Mouse (Mus musculus) thymus, adult 2 months (tissue): ENCODE results near the gene Avil. TPM values are rescaled to one million over a fixed set of nuclear protein-coding genes. Genes with fewer than 3 reads are reported as not detected.

Experiments
- DNase-seq: peaks from one replicate; pipeline ENCODE4 v3.0.0; 2021
- H3K27ac ChIP-seq: fragments of 200-500 bp; 2 replicates; pipeline ENCODE4 v1.5.1; 2012; ENCODE audit warnings: low read length, control low read depth; ENCODE audit not compliant: control insufficient read depth, insufficient read depth
- H3K27me3 ChIP-seq: fragments of 200-500 bp; 2 replicates; pipeline ENCODE4 v1.6.1; 2012; ENCODE audit warnings: mild to moderate bottlenecking, low read length, moderate library complexity, mixed read lengths; ENCODE audit not compliant: control insufficient read depth, insufficient read depth
- H3K36me3 ChIP-seq: fragments of 200-500 bp; 2 replicates; pipeline ENCODE4 v1.6.1; 2012; ENCODE audit warnings: mild to moderate bottlenecking, low read length, moderate library complexity; ENCODE audit not compliant: control insufficient read depth, insufficient read depth
- H3K4me1 ChIP-seq: fragments of 200-500 bp; replicated peaks from 2 replicates; pipeline ENCODE4 v1.6.1; 2012; ENCODE audit warnings: low read length; ENCODE audit not compliant: control insufficient read depth, insufficient read depth
- H3K4me3 ChIP-seq: fragments of 200-500 bp; 2 replicates; pipeline ENCODE4 v1.5.1; 2012; ENCODE audit warnings: mild to moderate bottlenecking, low read length, control low read depth, moderate library complexity; ENCODE audit not compliant: control insufficient read depth, insufficient read depth
- CTCF ChIP-seq: fragments of 200-500 bp; IDR thresholded peaks from 2 replicates; pipeline ENCODE4 v1.5.1; 2012; ENCODE audit warnings: mild to moderate bottlenecking, control low read depth, low read length, moderate library complexity, borderline replicate concordance; ENCODE audit not compliant: control insufficient read depth, poor library complexity, insufficient read depth; ENCODE audit errors: extremely low read depth
- POLR2A ChIP-seq: fragments of 200-500 bp; IDR thresholded peaks from 2 replicates; pipeline ENCODE4 v1.6.1; 2012; ENCODE audit warnings: mild to moderate bottlenecking, low read length, control low read depth, moderate library complexity; ENCODE audit not compliant: control insufficient read depth, poor library complexity, insufficient read depth; ENCODE audit errors: extremely low read depth
- WGBS: fragments of 180-500 bp; shearing (Covaris S2); methylation state at CpG from one replicate; pipeline ENCODE4 v1.1.7; 2018; 5-methylcytosine and 5-hydroxymethylcytosine counted together
- polyA plus RNA-seq: library from polyadenylated mRNA; depleted of rRNA; stranded (reverse); fragments of >200 nt; gene quantifications from 2 replicates; pipeline ENCODE4 v1.2.3, GENCODE M21; 2012

The Avil gene
- polyA plus RNA-seq, 1 experiment: 0.97 TPM

DNA sequence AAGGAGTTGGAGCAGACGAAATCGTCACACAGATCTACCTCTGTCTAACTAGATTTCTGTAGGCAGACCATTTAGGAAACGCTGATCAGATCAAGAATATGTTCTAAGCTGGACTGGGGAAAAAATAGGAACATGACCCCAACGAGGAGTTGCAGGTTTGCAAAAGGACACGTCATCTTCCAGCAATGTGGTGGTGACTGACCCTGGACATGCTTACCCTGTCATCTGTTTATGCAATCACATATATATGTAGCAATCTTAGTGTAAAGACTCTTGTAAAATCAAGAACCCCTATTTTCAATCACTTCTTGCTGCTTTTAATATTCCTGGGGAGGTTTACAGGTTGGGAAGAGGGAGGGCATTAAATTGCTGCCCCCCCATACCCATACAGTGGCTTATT is 62.0 kb downstream of the Avil start:
- Histone ChIP-seq H3K4me3 (no peak overlapping the region), H3K27me3 (peaks cover 2% of the 10 kb centered on the region), H3K4me1 (peaks cover 23% of the 10 kb centered on the region), H3K27ac (no peak overlapping the region), H3K36me3 (peaks cover 17% of the 10 kb centered on the region)
- WGBS: 82% methylated on average over 5 of the region's 5 CpGs
- TF ChIP-seq CTCF (no peak), POLR2A (no peak)
- DNase-seq: no peak

DNA sequence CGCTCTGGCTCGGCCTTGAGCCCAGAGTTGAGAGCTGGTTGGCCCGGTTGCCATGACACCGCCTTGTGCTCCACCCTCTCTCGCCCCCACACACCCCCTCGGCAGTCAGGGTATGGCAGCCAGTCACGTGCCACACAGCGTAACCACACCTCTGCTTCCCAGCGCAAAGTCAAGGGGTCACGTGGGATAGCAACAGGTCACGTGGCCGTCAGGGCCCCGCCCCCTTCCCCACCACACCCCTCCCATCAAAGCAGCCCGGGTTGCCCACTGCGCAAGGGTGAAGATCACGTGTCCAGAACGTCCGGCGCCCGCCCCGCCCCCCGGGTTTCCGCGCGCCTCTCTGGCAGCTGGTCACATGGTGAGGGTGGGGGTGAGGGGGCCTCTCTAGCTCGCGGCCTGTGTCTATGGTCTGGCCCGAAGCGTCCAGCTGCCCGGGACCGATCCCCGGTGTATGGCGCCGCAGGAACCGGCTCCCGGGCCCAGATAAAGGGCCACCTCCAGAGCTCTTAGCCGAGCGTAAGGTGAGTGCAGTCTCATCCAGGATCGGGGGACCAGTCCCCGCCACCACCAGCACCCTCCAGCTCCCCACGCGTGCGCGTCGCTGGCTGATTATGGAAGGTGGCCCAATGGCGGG is 62.8 kb downstream of the Avil start, which contains the start of gene Cdk4:
Gene Cdk4, plus strand, starts transcription at position 296 of the 634 bp plus-strand sequence.
- peaks cover 2% of the 10 kb centered on the region for H3K27me3 ChIP-seq
- peaks cover 22% of the 10 kb centered on the region for H3K4me1 ChIP-seq
- H3K36me3 ChIP-seq: peaks cover 17% of the 10 kb centered on the region
- peak within 1 kb of the TSS; percentile 1; the same call in 1 of the 2 replicates for H3K27ac ChIP-seq
- peak; percentile 96 for DNase-seq
- H3K4me3 ChIP-seq: peak within 1 kb of the TSS; percentile 64
- WGBS: under 1% methylated on average over 46 of the region's 46 CpGs
- TF ChIP-seq POLR2A (peak; percentile 56; the same call in 1 of the 2 replicates), CTCF (peak; percentile 62; the same call in 1 of the 2 replicates)

DNA sequence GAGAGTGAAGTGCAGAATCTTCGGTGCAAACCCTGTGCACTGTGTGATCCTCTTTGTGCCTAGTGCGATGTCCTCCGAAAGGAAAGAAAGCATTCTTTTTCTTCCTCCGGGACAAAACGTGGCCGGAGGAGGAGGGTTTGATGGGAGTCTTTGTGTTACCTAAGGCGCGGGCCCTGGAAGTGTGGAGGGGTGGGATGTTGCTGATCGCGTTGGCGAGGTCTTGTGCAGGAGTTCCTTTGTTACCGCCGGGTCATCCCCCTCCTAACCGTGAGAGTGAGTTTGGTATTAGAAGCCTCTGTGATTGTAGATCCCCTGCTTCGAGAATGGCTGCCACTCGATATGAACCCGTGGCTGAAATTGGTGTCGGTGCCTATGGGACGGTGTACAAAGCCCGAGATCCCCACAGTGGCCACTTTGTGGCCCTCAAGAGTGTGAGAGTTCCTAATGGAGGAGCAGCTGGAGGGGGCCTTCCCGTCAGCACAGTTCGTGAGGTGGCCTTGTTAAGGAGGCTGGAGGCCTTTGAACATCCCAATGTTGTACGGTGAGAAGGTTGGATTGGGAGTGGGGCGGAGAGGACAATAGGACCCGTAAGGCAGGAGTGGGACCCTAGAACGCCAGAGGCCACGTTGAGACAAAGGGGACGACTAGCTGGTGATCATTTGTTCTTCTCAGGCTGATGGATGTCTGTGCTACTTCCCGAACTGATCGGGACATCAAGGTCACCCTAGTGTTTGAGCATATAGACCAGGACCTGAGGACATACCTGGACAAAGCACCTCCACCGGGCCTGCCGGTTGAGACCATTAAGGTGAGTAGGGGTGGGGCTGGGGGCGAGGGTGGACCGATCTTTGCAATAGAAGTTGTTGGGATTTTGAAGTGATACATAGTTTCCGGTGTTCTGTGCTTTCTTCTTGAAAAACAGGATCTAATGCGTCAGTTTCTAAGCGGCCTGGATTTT is 63.7 kb downstream of the Avil start:
- Histone ChIP-seq H3K4me3 (peak overlapping the region; percentile 64), H3K27ac (peak overlapping the region; percentile 1; the same call in 1 of the 2 replicates), H3K27me3 (peaks cover 1% of the 10 kb centered on the region; the same call in 1 of the 2 replicates), H3K4me1 (peaks cover 20% of the 10 kb centered on the region), H3K36me3 (peaks cover 17% of the 10 kb centered on the region)
- DNase-seq: no peak
- no peak for TF ChIP-seq CTCF
- TF ChIP-seq POLR2A: no peak
- 7% methylated on average over 37 of the region's 37 CpGs for WGBS

DNA sequence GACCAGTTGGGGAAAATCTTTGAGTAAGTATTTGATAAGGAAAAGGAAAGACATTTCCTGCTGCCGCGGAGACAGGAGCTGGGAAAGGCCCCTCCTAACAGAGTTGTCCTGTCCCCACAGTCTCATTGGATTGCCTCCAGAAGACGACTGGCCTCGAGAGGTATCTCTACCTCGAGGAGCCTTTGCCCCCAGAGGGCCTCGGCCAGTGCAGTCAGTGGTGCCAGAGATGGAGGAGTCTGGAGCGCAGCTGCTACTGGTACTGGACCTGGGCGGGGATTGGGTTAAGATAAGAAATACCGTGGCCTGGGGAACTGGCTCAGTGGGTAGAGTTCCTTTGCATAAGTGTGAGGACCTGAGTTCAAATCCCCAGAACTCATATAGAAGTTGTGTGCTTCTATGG is 65.5 kb downstream of the Avil start:
- Histone ChIP-seq H3K36me3 (peaks cover 17% of the 10 kb centered on the region), H3K27me3 (no peaks in the 10 kb centered on the region), H3K4me1 (peaks cover 31% of the 10 kb centered on the region), H3K4me3 (no peak overlapping the region), H3K27ac (no peak overlapping the region)
- TF ChIP-seq POLR2A (no peak), CTCF (no peak)
- 96% methylated on average over 9 of the region's 9 CpGs for WGBS
- DNase-seq: no peak

DNA sequence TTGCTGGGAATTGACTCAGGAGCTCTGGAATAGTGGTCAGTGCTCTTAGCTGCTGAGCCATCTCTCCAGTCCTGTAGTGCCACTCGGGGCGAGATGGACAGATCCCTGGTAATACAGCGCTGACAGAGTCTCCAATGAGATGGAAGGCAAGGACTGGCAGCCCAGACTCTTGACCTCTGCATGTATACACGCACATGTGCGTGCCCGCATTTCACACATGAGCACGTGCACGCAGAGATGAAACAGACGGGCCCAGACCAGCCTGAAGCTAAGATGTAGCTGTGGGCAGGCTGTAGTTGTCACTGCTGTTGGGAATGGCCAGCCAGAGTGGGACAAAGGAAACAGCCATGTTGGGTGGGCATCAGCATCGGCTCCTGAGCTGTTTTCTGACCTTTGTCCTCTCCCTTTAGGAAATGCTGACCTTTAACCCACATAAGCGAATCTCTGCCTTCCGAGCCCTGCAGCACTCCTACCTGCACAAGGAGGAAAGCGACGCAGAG is 66.1 kb downstream of the Avil start:
- DNase-seq: no peak
- Histone ChIP-seq H3K4me3 (no peak overlapping the region), H3K36me3 (peaks cover 17% of the 10 kb centered on the region), H3K4me1 (peaks cover 31% of the 10 kb centered on the region), H3K27me3 (no peaks in the 10 kb centered on the region), H3K27ac (no peak overlapping the region)
- 95% methylated on average over 14 of the region's 14 CpGs for WGBS
- TF ChIP-seq POLR2A: no peak
- no peak for TF ChIP-seq CTCF

DNA sequence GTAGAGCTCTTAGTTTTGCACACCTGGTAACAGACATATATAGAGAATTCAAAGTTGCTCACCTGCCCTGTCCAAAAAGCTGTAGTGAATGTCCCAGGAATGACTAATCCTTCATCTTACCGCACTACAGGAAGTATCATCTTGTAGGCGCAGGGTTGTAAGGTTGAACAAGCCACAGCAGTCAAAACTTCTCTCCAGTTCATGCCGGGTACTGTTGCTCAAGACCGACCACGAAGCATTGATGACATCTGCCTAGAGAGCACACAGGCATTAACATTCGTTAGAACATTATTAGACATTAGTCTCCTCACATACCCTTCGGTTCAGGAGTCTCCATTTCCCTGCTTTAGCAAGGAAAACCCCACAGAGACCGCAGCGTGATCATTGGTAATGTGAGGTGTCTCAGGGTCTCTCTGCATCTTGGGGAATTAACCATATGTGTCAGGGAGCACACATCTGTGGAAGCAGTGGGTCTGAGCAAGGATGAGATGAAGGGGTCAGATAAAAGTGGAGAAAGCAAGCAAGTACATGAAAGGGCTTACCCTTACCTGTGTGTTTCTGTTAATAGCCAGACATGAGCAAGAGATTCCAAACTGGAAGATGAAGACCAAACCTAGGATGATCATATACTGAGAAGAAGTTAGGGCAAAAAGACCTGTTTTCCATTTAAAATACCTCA is 68.0 kb downstream of the Avil start:
- H3K36me3 ChIP-seq: peaks cover 17% of the 10 kb centered on the region
- no peaks in the 10 kb centered on the region for H3K27me3 ChIP-seq
- H3K27ac ChIP-seq: no peak overlapping the region
- 60% methylated on average over 9 of the region's 9 CpGs for WGBS
- H3K4me3 ChIP-seq: no peak overlapping the region
- no peak for DNase-seq
- peaks cover 28% of the 10 kb centered on the region for H3K4me1 ChIP-seq
- TF ChIP-seq POLR2A (no peak), CTCF (no peak)
